Mouse (Mus musculus): ENCODE results near the gene Dach1.

The Dach1 gene

GRCm38 (mm10) chr14:97850486-97850885 is 319.1 kb downstream of the Dach1 start:
- DNase-seq (ENCODE audit: extremely low spot score): no peak

GRCm38 (mm10) chr14:97847641-97848040 is 321.9 kb downstream of the Dach1 start:
- DNase-seq (ENCODE audit: extremely low spot score): no peak

GRCm38 (mm10) chr14:97839275-97839674 is 330.3 kb downstream of the Dach1 start:
- no peak for DNase-seq (ENCODE audit: extremely low spot score)

- no peak for DNase-seq (ENCODE audit: extremely low spot score)
These were observed 339.7 kb downstream of the Dach1 start for GRCm38 (mm10) chr14:97829865-97830264.

- DNase-seq (ENCODE audit: extremely low spot score): no peak
These were observed 354.9 kb downstream of the Dach1 start for GRCm38 (mm10) chr14:97814555-97815175.

GRCm38 (mm10) chr14:97813557-97813956 is 356.0 kb downstream of the Dach1 start:
- DNase-seq (ENCODE audit: extremely low spot score): no peak

GRCm38 (mm10) chr14:97795385-97795952 is 374.1 kb downstream of the Dach1 start:
- no peak for DNase-seq (ENCODE audit: extremely low spot score)

- no peak for DNase-seq (ENCODE audit: extremely low spot score)
These were observed 395.3 kb downstream of the Dach1 start for GRCm38 (mm10) chr14:97774135-97774767.

- peak; percentile 32 for DNase-seq (ENCODE audit: extremely low spot score)
These were observed 415.2 kb downstream of the Dach1 start for GRCm38 (mm10) chr14:97754400-97754799.

- DNase-seq (ENCODE audit: extremely low spot score): no peak
These were observed 415.6 kb downstream of the Dach1 start for GRCm38 (mm10) chr14:97753973-97754372.

GRCm38 (mm10) chr14:97743252-97743651 is 426.3 kb downstream of the Dach1 start:
- DNase-seq (ENCODE audit: extremely low spot score): no peak

GRCm38 (mm10) chr14:97742785-97743184 is 426.8 kb downstream of the Dach1 start:
- DNase-seq (ENCODE audit: extremely low spot score): no peak
